Mouse (Mus musculus) olfactory bulb, adult 2 months (tissue): ENCODE data around the gene Cav2.

ENCODE experiments used
- CTCF ChIP-seq: fragments of 200-500 bp; IDR thresholded peaks from 2 replicates; pipeline ENCODE4 v1.5.1; 2012; ENCODE audit warnings: low read depth, mild to moderate bottlenecking, low read length, moderate library complexity; ENCODE audit not compliant: insufficient read depth
- POLR2A ChIP-seq: fragments of 200-500 bp; IDR thresholded peaks from 2 replicates; pipeline ENCODE4 v1.6.1; 2012; ENCODE audit warnings: mild to moderate bottlenecking, low read depth, low read length, moderate library complexity; ENCODE audit not compliant: insufficient read depth

- TF ChIP-seq POLR2A: no peak
- no peak for TF ChIP-seq CTCF
These were observed 27.7 kb downstream of the Cav2 start for GRCm38 (mm10) chr6:17308661-17309060.
